Mouse (Mus musculus): ENCODE measurements around the gene Smg6. TPM values are rescaled to one million over a fixed set of nuclear protein-coding genes. Genes with fewer than 3 reads are reported as not detected.
A peak's percentile ranks its signal among the peaks of the same experiment; 100 is the strongest.

Gene Smg6
- total and polyA plus RNA-seq, 2 experiments from 2014 or later = 7.1 to 21.1 TPM

DNA sequence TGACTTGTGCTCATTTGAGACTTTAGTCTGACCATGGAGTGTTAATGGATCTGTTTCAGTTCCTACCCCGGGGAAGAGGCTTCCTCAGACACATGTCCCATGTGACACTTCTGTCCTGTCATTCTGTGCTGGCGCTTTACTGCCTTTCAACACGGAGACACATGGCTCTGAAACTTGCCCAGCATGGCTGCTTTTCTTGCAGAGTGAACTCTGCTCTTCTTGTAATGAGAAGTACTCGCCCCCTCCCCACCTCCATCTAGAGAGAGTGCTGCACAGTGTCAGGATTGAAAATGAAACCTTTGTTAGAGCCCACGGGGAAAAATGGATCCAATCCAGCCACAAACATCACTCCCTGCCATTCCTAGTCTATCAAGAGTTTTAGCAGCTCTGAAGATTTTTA lies 62.5 kb downstream of the Smg6 start:
- TF ChIP-seq EP300 (IDR thresholded peaks at IDR 0.05; ENCODE audit: low read depth) = no peak
- TF ChIP-seq CTCF (IDR thresholded peaks at IDR 0.05; ENCODE audit: low read depth) = no peak
- Histone ChIP-seq H3K9me3 (replicated peaks; ENCODE audit: control insufficient read depth, low read length) (no peaks in the 10 kb centered on the region), H3K4me2 (ENCODE audit: low read depth, low read length) (peak overlapping the region; percentile 36), H3K4me3 (ENCODE audit: low read depth, low read length) (no peak overlapping the region), H3K4me1 (ENCODE audit: control insufficient read depth, insufficient read depth) (peaks cover 13% of the 10 kb centered on the region), H3K9ac (replicated peaks; ENCODE audit: low read depth, low read length) (peak overlapping the region; percentile 36; the same call in 1 of the 2 replicates), H3K27ac (ENCODE audit: low read depth) (peak overlapping the region; percentile 64), H3K27me3 (ENCODE audit: control insufficient read depth, insufficient read depth, low read length) (no peaks in the 10 kb centered on the region), H3K36me3 (replicated peaks; ENCODE audit: control insufficient read depth, insufficient read depth, low read length) (peaks cover 21% of the 10 kb centered on the region)
- DNase-seq (ENCODE audit: low spot score) (peak; percentile 15), ATAC-seq (ENCODE audit: insufficient read depth, low read depth) (peak; percentile 50)
- WGBS = 14% methylated on average over 5 of the region's 5 CpGs

DNA sequence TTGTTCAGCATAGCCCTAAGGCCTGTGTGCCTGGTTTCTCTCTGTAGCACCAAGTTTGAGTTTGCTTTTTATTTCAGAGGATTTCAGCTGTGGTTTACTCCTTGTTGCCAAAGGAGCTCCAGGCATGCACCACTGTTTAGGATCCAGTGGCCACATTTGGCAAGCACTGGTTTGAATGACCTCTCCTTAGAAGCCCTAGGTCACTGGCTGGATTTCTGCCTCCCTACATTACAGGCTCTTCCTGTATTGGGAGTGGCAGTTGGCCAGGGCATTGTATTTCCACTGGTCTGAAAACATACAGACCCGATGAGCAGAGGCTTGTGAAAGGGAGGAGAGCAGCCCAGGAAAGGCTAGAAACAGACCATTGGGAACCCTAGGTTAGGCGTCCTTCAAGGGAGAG lies 63.4 kb downstream of the Smg6 start:
- H3K4me3 ChIP-seq (ENCODE audit: low read depth, low read length) = no peak overlapping the region
- no peaks in the 10 kb centered on the region for H3K9me3 ChIP-seq (replicated peaks; ENCODE audit: control insufficient read depth, low read length)
- TF ChIP-seq EP300 (IDR thresholded peaks at IDR 0.05; ENCODE audit: low read depth) (no peak), CTCF (IDR thresholded peaks at IDR 0.05; ENCODE audit: low read depth) (no peak)
- peaks cover 13% of the 10 kb centered on the region for H3K4me1 ChIP-seq (ENCODE audit: control insufficient read depth, insufficient read depth)
- peaks cover 18% of the 10 kb centered on the region for H3K36me3 ChIP-seq (replicated peaks; ENCODE audit: control insufficient read depth, insufficient read depth, low read length)
- 50% methylated on average over 2 of the region's 2 CpGs for WGBS
- ATAC-seq (ENCODE audit: insufficient read depth, low read depth) = peak; percentile 51
- no peak overlapping the region for H3K4me2 ChIP-seq (ENCODE audit: low read depth, low read length)
- H3K27me3 ChIP-seq (ENCODE audit: control insufficient read depth, insufficient read depth, low read length) = no peaks in the 10 kb centered on the region
- peak overlapping the region; percentile 64 for H3K27ac ChIP-seq (ENCODE audit: low read depth)
- peak; percentile 37 for DNase-seq (ENCODE audit: low spot score)
- H3K9ac ChIP-seq (replicated peaks; ENCODE audit: low read depth, low read length) = 0 out of 2 replicates have a peak overlapping the region, but pooled peaks have one; percentile 36

DNA sequence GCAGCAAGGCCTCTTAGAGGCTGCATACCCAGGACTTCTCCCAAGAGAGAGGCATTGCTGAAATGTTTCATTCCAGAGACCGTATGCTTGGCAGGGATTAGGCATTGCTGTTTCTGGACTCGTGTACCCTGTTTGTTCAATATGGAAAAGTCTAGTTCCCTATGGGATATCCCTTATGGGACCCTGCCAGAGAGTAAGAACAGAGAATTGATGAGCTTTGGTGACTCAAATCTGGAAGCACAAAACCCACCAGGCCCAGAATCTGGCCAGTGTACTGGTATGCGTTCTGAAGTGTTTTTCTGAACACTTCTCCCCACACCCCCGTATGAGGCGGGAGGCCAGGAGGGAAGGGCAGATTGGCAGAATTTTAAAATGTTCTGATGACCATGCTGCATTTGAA lies 64.9 kb downstream of the Smg6 start:
- peaks cover 13% of the 10 kb centered on the region for H3K4me1 ChIP-seq (ENCODE audit: control insufficient read depth, insufficient read depth)
- no peaks in the 10 kb centered on the region for H3K9me3 ChIP-seq (replicated peaks; ENCODE audit: control insufficient read depth, low read length)
- H3K9ac ChIP-seq (replicated peaks; ENCODE audit: low read depth, low read length) = no peak overlapping the region
- DNase-seq (ENCODE audit: low spot score) (no peak), ATAC-seq (ENCODE audit: insufficient read depth, low read depth) (no peak)
- H3K27me3 ChIP-seq (ENCODE audit: control insufficient read depth, insufficient read depth, low read length) = no peaks in the 10 kb centered on the region
- no peak overlapping the region for H3K4me2 ChIP-seq (ENCODE audit: low read depth, low read length)
- 46% methylated on average over 5 of the region's 5 CpGs for WGBS
- H3K4me3 ChIP-seq (ENCODE audit: low read depth, low read length) = no peak overlapping the region
- TF ChIP-seq CTCF (IDR thresholded peaks at IDR 0.05; ENCODE audit: low read depth) (no peak), EP300 (IDR thresholded peaks at IDR 0.05; ENCODE audit: low read depth) (no peak)
- H3K36me3 ChIP-seq (replicated peaks; ENCODE audit: control insufficient read depth, insufficient read depth, low read length) = peaks cover 26% of the 10 kb centered on the region
- no peak overlapping the region for H3K27ac ChIP-seq (ENCODE audit: low read depth)

DNA sequence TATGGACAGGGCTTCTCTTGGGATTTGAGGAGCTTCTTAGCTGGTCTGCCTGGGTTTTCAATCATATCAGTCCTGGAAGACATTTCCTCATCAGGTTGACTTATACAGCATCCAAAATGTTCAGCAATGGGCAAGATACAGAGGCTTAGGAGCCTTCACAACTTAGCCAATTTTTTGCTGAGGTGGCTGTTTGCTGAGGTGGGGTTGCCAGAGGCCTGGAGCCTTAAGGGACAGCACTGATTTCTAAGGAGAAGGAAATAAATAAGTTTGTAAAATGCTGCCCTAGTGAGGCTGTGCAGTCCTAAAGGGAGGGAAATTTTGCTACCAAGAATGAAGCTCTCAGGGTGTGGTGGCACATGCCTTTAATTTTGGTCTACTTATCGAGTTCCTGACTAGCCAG lies 65.7 kb downstream of the Smg6 start:
- Histone ChIP-seq H3K9ac (replicated peaks; ENCODE audit: low read depth, low read length) (no peak overlapping the region), H3K27me3 (ENCODE audit: control insufficient read depth, insufficient read depth, low read length) (no peaks in the 10 kb centered on the region), H3K4me2 (ENCODE audit: low read depth, low read length) (no peak overlapping the region), H3K36me3 (replicated peaks; ENCODE audit: control insufficient read depth, insufficient read depth, low read length) (peaks cover 26% of the 10 kb centered on the region), H3K9me3 (replicated peaks; ENCODE audit: control insufficient read depth, low read length) (no peaks in the 10 kb centered on the region), H3K4me1 (ENCODE audit: control insufficient read depth, insufficient read depth) (peaks cover 13% of the 10 kb centered on the region), H3K27ac (ENCODE audit: low read depth) (no peak overlapping the region), H3K4me3 (ENCODE audit: low read depth, low read length) (no peak overlapping the region)
- DNase-seq (ENCODE audit: low spot score) (no peak), ATAC-seq (ENCODE audit: insufficient read depth, low read depth) (no peak)
- 90% methylated on average over 1 of the region's 1 CpGs for WGBS
- TF ChIP-seq EP300 (IDR thresholded peaks at IDR 0.05; ENCODE audit: low read depth) (no peak), CTCF (IDR thresholded peaks at IDR 0.05; ENCODE audit: low read depth) (no peak)

DNA sequence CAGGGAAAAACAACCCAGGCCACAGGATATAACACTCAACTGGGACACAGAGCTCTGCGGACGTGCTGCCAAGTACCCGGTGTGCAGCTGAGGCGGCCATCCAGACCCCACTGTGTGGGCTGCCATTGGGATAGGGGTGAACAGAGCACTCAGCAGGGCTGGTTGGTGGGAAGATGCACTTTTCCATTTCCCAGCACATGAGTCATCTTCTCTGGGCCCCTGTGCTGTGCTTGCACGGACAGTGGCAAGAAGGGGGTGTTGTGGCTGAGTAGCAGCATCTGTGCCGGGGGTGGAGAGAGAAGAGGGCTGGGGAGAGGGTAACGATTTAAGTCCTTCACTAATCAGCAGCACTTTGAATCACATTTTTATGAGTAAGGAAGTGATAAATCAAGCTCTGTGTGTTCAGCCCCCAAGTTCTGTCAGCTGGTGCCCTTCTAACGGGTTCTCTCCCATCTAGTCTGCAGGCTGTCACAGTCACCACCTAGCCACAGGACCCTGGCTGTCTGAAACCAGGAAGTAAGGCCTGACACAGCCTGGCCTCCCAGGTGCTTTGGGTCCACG lies 66.9 kb downstream of the Smg6 start:
- no peak for DNase-seq (ENCODE audit: low spot score)
- H3K9ac ChIP-seq (replicated peaks; ENCODE audit: low read depth, low read length) = no peak overlapping the region
- 55% methylated on average over 9 of the region's 9 CpGs for WGBS
- H3K4me2 ChIP-seq (ENCODE audit: low read depth, low read length) = no peak overlapping the region
- TF ChIP-seq CTCF (IDR thresholded peaks at IDR 0.05; ENCODE audit: low read depth) = no peak
- H3K36me3 ChIP-seq (replicated peaks; ENCODE audit: control insufficient read depth, insufficient read depth, low read length) = peaks cover 33% of the 10 kb centered on the region
- H3K27ac ChIP-seq (ENCODE audit: low read depth) = 0 out of 2 replicates have a peak overlapping the region, but pooled peaks have one; percentile 18
- no peak overlapping the region for H3K4me3 ChIP-seq (ENCODE audit: low read depth, low read length)
- H3K4me1 ChIP-seq (ENCODE audit: control insufficient read depth, insufficient read depth) = peaks cover 13% of the 10 kb centered on the region
- no peaks in the 10 kb centered on the region for H3K9me3 ChIP-seq (replicated peaks; ENCODE audit: control insufficient read depth, low read length)
- no peak for ATAC-seq (ENCODE audit: insufficient read depth, low read depth)
- H3K27me3 ChIP-seq (ENCODE audit: control insufficient read depth, insufficient read depth, low read length) = no peaks in the 10 kb centered on the region

DNA sequence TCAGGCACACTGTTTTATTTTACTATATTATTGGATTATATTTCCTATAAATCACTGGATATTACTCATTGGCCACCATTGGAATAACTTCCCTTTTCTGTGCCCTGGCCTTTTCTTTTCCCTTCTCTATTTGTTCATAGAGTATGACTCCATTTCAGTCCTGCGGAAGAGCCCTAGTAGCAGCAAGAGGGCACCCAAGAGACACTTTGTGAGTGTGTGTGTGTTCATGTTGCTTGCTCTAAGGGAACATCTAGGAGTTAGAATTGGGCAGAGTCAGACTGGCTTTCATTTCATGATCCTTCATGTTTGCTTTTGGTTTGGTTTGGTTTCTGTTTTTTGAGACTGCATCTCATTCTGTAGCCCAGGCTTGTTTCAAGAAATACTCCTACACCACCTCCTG lies 68.5 kb downstream of the Smg6 start:
- Histone ChIP-seq H3K9ac (replicated peaks; ENCODE audit: low read depth, low read length) (no peak overlapping the region), H3K4me1 (ENCODE audit: control insufficient read depth, insufficient read depth) (peaks cover 4% of the 10 kb centered on the region; the same call in 1 of the 2 replicates), H3K36me3 (replicated peaks; ENCODE audit: control insufficient read depth, insufficient read depth, low read length) (peaks cover 37% of the 10 kb centered on the region), H3K27ac (ENCODE audit: low read depth) (no peak overlapping the region), H3K4me2 (ENCODE audit: low read depth, low read length) (no peak overlapping the region), H3K27me3 (ENCODE audit: control insufficient read depth, insufficient read depth, low read length) (no peaks in the 10 kb centered on the region), H3K4me3 (ENCODE audit: low read depth, low read length) (no peak overlapping the region), H3K9me3 (replicated peaks; ENCODE audit: control insufficient read depth, low read length) (no peaks in the 10 kb centered on the region)
- WGBS = 71% methylated on average over 1 of the region's 1 CpGs
- DNase-seq (ENCODE audit: low spot score) = peak; percentile 47
- ATAC-seq (ENCODE audit: insufficient read depth, low read depth) = 0 out of 2 replicates have a peak, but pooled peaks have one; percentile 27
- TF ChIP-seq EP300 (IDR thresholded peaks at IDR 0.05; ENCODE audit: low read depth) (no peak), CTCF (IDR thresholded peaks at IDR 0.05; ENCODE audit: low read depth) (peak; percentile 54)
